Mouse (Mus musculus): ENCODE results near the gene Pcx. TPM values are rescaled to one million over a fixed set of nuclear protein-coding genes. Genes with fewer than 3 reads are reported as not detected.
A peak's percentile ranks its signal among the peaks of the same experiment; 100 is the strongest.

Gene Pcx
- polyA plus RNA-seq, 1 experiment from 2014 or later = 15.9 TPM

- H3K4me1 ChIP-seq (replicated peaks) = peaks cover 22% of the 10 kb centered on the region
- H3K4me3 ChIP-seq = no peak overlapping the region
- H3K9me3 ChIP-seq (replicated peaks) = no peaks in the 10 kb centered on the region
- ATAC-seq (ENCODE audit: insufficient number of reproducible peaks, low FRiP score) = no peak
- H3K9ac ChIP-seq = no peak overlapping the region
- no peaks in the 10 kb centered on the region for H3K27me3 ChIP-seq (replicated peaks)
- H3K4me2 ChIP-seq = peak overlapping the region; percentile 81; the same call in 1 of the 2 replicates
- peaks cover 40% of the 10 kb centered on the region for H3K36me3 ChIP-seq
- WGBS = 92% methylated on average over 12 of the region's 12 CpGs
- no peak overlapping the region for H3K27ac ChIP-seq (ENCODE audit: poor library complexity, severe bottlenecking)
These were observed 113.7 kb downstream of the Pcx start for GRCm38 (mm10) chr19:4624006-4624405.

DNA sequence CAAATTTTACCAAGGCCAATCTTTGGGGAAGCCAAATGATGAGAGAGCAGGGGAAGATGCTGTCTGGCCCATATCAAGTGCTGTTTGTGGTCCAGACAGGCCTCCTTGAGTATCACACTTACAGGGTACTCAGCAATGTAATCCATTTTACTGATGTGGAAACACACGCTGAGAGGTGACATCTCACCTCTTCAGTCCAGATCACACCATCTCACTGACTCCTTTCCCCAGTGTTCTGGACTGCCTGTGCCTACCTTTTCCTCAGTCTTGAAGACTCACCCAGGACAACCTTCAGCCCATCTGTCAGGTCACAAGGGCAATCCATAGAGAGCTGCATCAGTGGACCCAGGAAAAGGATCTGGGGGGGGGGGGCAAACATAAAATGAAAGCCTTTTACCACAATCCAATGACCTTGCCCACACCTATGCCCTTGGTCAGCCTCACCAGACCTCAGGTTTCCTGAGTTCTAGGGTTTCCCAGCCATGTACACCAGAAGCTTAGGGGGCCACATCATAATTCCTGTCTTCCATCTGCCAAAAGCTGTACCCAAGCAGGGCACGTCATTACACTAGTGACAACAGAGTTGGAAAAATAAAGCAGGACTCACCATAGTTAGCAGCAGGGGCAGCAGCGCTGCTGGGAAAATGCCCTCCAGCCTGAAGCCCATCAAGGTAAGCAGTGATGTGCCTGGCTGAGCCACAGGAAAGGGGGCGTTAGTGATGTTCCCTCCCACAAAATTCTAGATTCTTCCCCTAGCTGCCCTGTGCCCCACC, 114.3 kb downstream of the Pcx start:
- ATAC-seq (ENCODE audit: insufficient number of reproducible peaks, low FRiP score) = no peak
- Histone ChIP-seq H3K36me3 (peaks cover 40% of the 10 kb centered on the region), H3K4me2 (peak overlapping the region; percentile 81), H3K27me3 (replicated peaks) (no peaks in the 10 kb centered on the region), H3K9me3 (replicated peaks) (no peaks in the 10 kb centered on the region), H3K27ac (ENCODE audit: poor library complexity, severe bottlenecking) (peak overlapping the region; percentile 68; the same call in 1 of the 2 replicates), H3K9ac (peak overlapping the region; percentile 96), H3K4me1 (replicated peaks) (peaks cover 22% of the 10 kb centered on the region), H3K4me3 (peak overlapping the region; percentile 86)
- 30% methylated on average over 4 of the region's 4 CpGs for WGBS

DNA sequence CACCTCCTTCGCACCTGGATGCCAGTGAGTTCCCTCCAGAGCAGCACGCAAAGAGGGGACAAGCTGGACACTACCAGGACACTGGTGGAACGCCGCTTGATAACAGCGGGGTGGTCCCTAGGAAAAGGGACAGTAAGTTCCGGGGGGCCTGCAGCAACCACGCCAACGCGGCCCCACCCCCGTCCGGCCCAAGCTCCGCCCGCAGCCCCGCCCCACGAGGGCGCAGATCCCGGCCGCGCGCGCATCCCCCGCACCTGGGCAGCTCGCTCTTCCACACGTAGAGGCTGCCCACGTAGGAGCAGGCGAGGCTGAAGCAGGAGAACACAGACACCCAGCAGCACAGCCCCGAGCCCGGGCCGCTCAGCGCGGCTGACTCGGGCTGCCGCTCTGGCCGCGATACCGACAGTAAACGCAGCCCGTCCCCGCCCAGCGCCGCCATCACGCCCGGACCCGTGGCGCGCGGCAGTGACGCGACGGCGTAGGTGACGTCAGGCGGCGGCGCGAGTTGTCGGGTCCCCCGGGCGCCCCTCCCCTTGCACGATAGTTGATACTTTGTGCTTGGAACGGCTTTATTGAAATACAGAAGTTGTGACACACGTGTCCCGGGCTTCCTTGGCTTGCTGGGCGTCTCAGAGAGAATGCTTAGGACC, 115.0 kb downstream of the Pcx start, which contains the start of gene Rce1:
TSS of gene Rce1 (minus strand) at position 463 of the 650 bp plus-strand sequence.
- ATAC-seq (ENCODE audit: insufficient number of reproducible peaks, low FRiP score) = peak; percentile 92
- no peaks in the 10 kb centered on the region for H3K9me3 ChIP-seq (replicated peaks)
- H3K36me3 ChIP-seq = peaks cover 40% of the 10 kb centered on the region
- peak within 1 kb of the TSS; percentile 68 for H3K27ac ChIP-seq (ENCODE audit: poor library complexity, severe bottlenecking)
- H3K4me3 ChIP-seq = peak within 1 kb of the TSS; percentile 86
- H3K4me1 ChIP-seq (replicated peaks) = peaks cover 22% of the 10 kb centered on the region
- H3K27me3 ChIP-seq (replicated peaks) = no peaks in the 10 kb centered on the region
- H3K9ac ChIP-seq = peak within 1 kb of the TSS; percentile 96
- WGBS = under 1% methylated on average over 63 of the region's 64 CpGs
- peak within 1 kb of the TSS; percentile 81 for H3K4me2 ChIP-seq

- Histone ChIP-seq H3K36me3 (peaks cover 34% of the 10 kb centered on the region), H3K9me3 (replicated peaks) (no peaks in the 10 kb centered on the region), H3K27ac (ENCODE audit: poor library complexity, severe bottlenecking) (peak overlapping the region; percentile 68), H3K4me1 (replicated peaks) (peaks cover 22% of the 10 kb centered on the region), H3K27me3 (replicated peaks) (no peaks in the 10 kb centered on the region), H3K4me2 (peak overlapping the region; percentile 81), H3K4me3 (peak overlapping the region; percentile 86), H3K9ac (peak overlapping the region; percentile 96)
- peak; percentile 74 for ATAC-seq (ENCODE audit: insufficient number of reproducible peaks, low FRiP score)
- 2% methylated on average over 35 of the region's 35 CpGs for WGBS
These were observed 115.7 kb downstream of the Pcx start for GRCm38 (mm10) chr19:4625829-4626535.

DNA sequence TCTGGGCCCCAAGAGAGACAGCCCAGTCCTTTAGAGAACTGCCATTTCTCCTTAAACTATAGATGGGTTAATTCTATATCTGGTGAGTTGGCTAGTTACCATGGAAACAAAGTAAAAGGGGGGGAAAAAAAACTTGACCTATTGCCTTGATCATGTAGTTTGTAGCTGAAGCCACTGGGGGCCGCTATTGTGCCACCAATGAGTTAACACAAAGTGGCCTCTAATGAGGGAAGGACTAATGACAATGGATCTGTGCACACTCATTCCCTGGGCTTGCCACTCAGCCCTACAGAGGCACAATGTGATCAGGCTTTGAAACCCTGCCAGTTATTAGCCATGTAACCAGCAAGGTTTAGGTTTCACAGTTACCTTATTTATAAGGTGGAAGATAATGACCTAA, 118.5 kb downstream of the Pcx start:
- H3K27me3 ChIP-seq (replicated peaks) = peaks cover 5% of the 10 kb centered on the region; the same call in 1 of the 2 replicates
- no peak overlapping the region for H3K4me2 ChIP-seq
- no peak overlapping the region for H3K9ac ChIP-seq
- H3K4me3 ChIP-seq = no peak overlapping the region
- 0% methylated on average over 1 of the region's 1 CpGs for WGBS
- H3K27ac ChIP-seq (ENCODE audit: poor library complexity, severe bottlenecking) = no peak overlapping the region
- no peaks in the 10 kb centered on the region for H3K9me3 ChIP-seq (replicated peaks)
- H3K36me3 ChIP-seq = peaks cover 6% of the 10 kb centered on the region
- H3K4me1 ChIP-seq (replicated peaks) = peaks cover 22% of the 10 kb centered on the region
- ATAC-seq (ENCODE audit: insufficient number of reproducible peaks, low FRiP score) = no peak

GRCm38 (mm10) chr19:4635986-4636385, 125.7 kb downstream of the Pcx start:
- Histone ChIP-seq H3K4me1 (replicated peaks) (no peaks in the 10 kb centered on the region), H3K4me2 (no peak overlapping the region), H3K4me3 (no peak overlapping the region), H3K9ac (no peak overlapping the region), H3K9me3 (replicated peaks) (no peaks in the 10 kb centered on the region), H3K36me3 (no peaks in the 10 kb centered on the region), H3K27me3 (replicated peaks) (peaks cover 37% of the 10 kb centered on the region), H3K27ac (ENCODE audit: poor library complexity, severe bottlenecking) (no peak overlapping the region)
- WGBS = 57% methylated on average over 4 of the region's 4 CpGs
- no peak for ATAC-seq (ENCODE audit: insufficient number of reproducible peaks, low FRiP score)

DNA sequence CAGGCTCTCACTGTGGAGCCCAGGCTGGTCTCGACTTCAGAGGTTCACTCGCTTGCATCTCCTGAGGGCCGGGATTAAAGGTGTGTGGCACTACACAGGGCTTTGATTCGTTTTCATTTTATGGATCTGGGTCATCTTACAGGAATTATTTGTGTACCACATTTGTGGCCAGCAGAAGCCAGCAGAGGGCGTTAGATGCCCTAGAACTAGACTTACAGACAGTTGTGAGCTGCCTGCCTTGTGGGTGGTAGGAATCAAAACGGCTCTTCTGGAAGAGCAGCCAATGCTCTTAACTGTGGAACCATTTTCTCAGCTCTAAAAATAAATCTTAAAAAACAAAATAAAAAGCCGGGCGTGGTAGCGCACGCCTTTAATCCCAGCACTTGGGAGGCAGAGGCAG, 134.0 kb downstream of the Pcx start:
- 37% methylated on average over 10 of the region's 10 CpGs for WGBS
- H3K9me3 ChIP-seq (replicated peaks) = no peaks in the 10 kb centered on the region
- no peak for ATAC-seq (ENCODE audit: insufficient number of reproducible peaks, low FRiP score)
- H3K27me3 ChIP-seq (replicated peaks) = peaks cover 27% of the 10 kb centered on the region; the same call in 1 of the 2 replicates
- H3K36me3 ChIP-seq = no peaks in the 10 kb centered on the region
- H3K4me2 ChIP-seq = no peak overlapping the region
- H3K4me3 ChIP-seq = no peak overlapping the region
- no peak overlapping the region for H3K27ac ChIP-seq (ENCODE audit: poor library complexity, severe bottlenecking)
- H3K4me1 ChIP-seq (replicated peaks) = no peaks in the 10 kb centered on the region
- H3K9ac ChIP-seq = no peak overlapping the region

- Histone ChIP-seq H3K4me3 (no peak overlapping the region), H3K4me2 (no peak overlapping the region), H3K9ac (no peak overlapping the region), H3K4me1 (replicated peaks) (no peaks in the 10 kb centered on the region), H3K27ac (ENCODE audit: poor library complexity, severe bottlenecking) (no peak overlapping the region), H3K27me3 (replicated peaks) (peaks cover 15% of the 10 kb centered on the region; the same call in 1 of the 2 replicates), H3K9me3 (replicated peaks) (no peaks in the 10 kb centered on the region), H3K36me3 (no peaks in the 10 kb centered on the region)
- ATAC-seq (ENCODE audit: insufficient number of reproducible peaks, low FRiP score) = no peak
- WGBS = 72% methylated on average over 11 of the region's 11 CpGs
These were observed 136.7 kb downstream of the Pcx start for GRCm38 (mm10) chr19:4646917-4647492.

- Histone ChIP-seq H3K36me3 (no peaks in the 10 kb centered on the region), H3K9me3 (replicated peaks) (no peaks in the 10 kb centered on the region), H3K4me2 (no peak overlapping the region), H3K27ac (ENCODE audit: poor library complexity, severe bottlenecking) (no peak overlapping the region), H3K9ac (no peak overlapping the region), H3K4me1 (replicated peaks) (no peaks in the 10 kb centered on the region), H3K27me3 (replicated peaks) (0 out of 2 replicates have a peak, but pooled peaks cover 3% of the 10 kb centered on the region), H3K4me3 (no peak overlapping the region)
- no peak for ATAC-seq (ENCODE audit: insufficient number of reproducible peaks, low FRiP score)
- 85% methylated on average over 5 of the region's 5 CpGs for WGBS
These were observed 147.9 kb downstream of the Pcx start for GRCm38 (mm10) chr19:4658156-4658555.

- Histone ChIP-seq H3K4me1 (replicated peaks) (no peaks in the 10 kb centered on the region), H3K27ac (ENCODE audit: poor library complexity, severe bottlenecking) (no peak overlapping the region), H3K36me3 (no peaks in the 10 kb centered on the region), H3K4me3 (no peak overlapping the region), H3K27me3 (replicated peaks) (peaks cover 10% of the 10 kb centered on the region), H3K9ac (no peak overlapping the region), H3K4me2 (no peak overlapping the region), H3K9me3 (replicated peaks) (no peaks in the 10 kb centered on the region)
- ATAC-seq (ENCODE audit: insufficient number of reproducible peaks, low FRiP score) = no peak
These were observed 156.5 kb downstream of the Pcx start for GRCm38 (mm10) chr19:4666815-4667214.

DNA sequence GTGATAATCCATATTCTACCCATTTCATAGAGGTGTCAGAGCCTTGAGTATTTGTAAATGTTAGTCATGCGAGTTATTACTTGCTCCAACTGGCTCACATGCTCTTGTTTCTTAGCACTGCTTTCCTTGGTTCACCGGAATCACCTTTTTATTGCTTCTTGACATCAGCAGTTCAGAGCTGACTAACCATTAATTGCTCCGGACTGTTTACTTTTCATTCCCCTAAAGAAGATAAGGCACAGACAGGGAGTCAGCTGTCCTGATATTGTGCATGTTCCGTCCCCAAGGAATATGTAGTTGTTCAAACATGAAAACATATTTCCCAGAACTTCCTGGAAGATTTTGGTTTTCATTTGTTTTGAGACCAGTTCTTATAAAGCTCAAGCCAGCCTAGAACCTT, 160.5 kb downstream of the Pcx start:
- Histone ChIP-seq H3K4me3 (no peak overlapping the region), H3K4me1 (replicated peaks) (no peaks in the 10 kb centered on the region), H3K27ac (ENCODE audit: poor library complexity, severe bottlenecking) (no peak overlapping the region), H3K9ac (no peak overlapping the region), H3K9me3 (replicated peaks) (no peaks in the 10 kb centered on the region), H3K36me3 (no peaks in the 10 kb centered on the region), H3K27me3 (replicated peaks) (0 out of 2 replicates have a peak, but pooled peaks cover 5% of the 10 kb centered on the region), H3K4me2 (no peak overlapping the region)
- ATAC-seq (ENCODE audit: insufficient number of reproducible peaks, low FRiP score) = no peak
- WGBS = 60% methylated on average over 4 of the region's 4 CpGs
